Mouse (Mus musculus) lung, embryonic 14.5 days (tissue): ENCODE measurements at regions not wholly inside any gene's neighbourhood (a gene's known extent, or its start where the extent isn't known, plus 50 kb on each side); places are given as distances from the start of the nearest gene placed in this dataset.

ENCODE experiments used
- ATAC-seq: fragments of 200-750 bp; cut with Nextera tagmentation; 2 replicates; pipeline ENCODE4 v1.8.0; 2017; ENCODE audit warnings: mild to moderate bottlenecking, moderate TSS enrichment, moderate library complexity; ENCODE audit not compliant: insufficient read depth
- DNase-seq: peaks from one replicate; pipeline ENCODE4 v3.0.0-alpha.2; 2015
- H3K27ac ChIP-seq: fragments of 300-500 bp; sonication (generic); 2 replicates; pipeline ENCODE4 v1.5.1; 2014; ENCODE audit warnings: low read depth, mild to moderate bottlenecking, moderate library complexity
- H3K27me3 ChIP-seq: fragments of 300-500 bp; sonication (generic); 2 replicates; pipeline ENCODE4 v1.6.1; 2014; ENCODE audit warnings: low read length, control low read depth; ENCODE audit not compliant: insufficient read depth
- H3K36me3 ChIP-seq: fragments of 300-500 bp; sonication (generic); 2 replicates; pipeline ENCODE4 v1.6.1; 2014; ENCODE audit warnings: control low read depth; ENCODE audit not compliant: insufficient read depth
- H3K4me1 ChIP-seq: fragments of 300-500 bp; sonication (generic); 2 replicates; pipeline ENCODE4 v1.6.1; 2014; ENCODE audit warnings: antibody characterized with exemption, control low read depth; ENCODE audit not compliant: insufficient read depth
- H3K4me2 ChIP-seq: fragments of 300-500 bp; sonication (generic); 2 replicates; pipeline ENCODE4 v1.6.1; 2014; ENCODE audit warnings: mild to moderate bottlenecking
- H3K4me3 ChIP-seq: fragments of 300-500 bp; sonication (generic); 2 replicates; pipeline ENCODE4 v1.5.1; 2014; ENCODE audit warnings: low read depth, low read length
- H3K9ac ChIP-seq: fragments of 300-500 bp; sonication (generic); 2 replicates; pipeline ENCODE4 v1.6.1; 2014
- H3K9me3 ChIP-seq: fragments of 300-500 bp; sonication (generic); 2 replicates; pipeline ENCODE4 v1.6.1; 2016; ENCODE audit warnings: low read depth, low read length, control low read depth
- CTCF ChIP-seq: IDR thresholded peaks from 2 replicates; pipeline ENCODE4 v1.5.1; 2016; ENCODE audit warnings: antibody characterized with exemption, low read depth
- WGBS: fragments of 180-500 bp; shearing (Covaris S2); extraction: QIAGEN DNeasy Blood & Tissue Kit; methylation state at CpG from one replicate; pipeline ENCODE4 v1.1.7; 2014; 5-methylcytosine and 5-hydroxymethylcytosine counted together

DNA sequence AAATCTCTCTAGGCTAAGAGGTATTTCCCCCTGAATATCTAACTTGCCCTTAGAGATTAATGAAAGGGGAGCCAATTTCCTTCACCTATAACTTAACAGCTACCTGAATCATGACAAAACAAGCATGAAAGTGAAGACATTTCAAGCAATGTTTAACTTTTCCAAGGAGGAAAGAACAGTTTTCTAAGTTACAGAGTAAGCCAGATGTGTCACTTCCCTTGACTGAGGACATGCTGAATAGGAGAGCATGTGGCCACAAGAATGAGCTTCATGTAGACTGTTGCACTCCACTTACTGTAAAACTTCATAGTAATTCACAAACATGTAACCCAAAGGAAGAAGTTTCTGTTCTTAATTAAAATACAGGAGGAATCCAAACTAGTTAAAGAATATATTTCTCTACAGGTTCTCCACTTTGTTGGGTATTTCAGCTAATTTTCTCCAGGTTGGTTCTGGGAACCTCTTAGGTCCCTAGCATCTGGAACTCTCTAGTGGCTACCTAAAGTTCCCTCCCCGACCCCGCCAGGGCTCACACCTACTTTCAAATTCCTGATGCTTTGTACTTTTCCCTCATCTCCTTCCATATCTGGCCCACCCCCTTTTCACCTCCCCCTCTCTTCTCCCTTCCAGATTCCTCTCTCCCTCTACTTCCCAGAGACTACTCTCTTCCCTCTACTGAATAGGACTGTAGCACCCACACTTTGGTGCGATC, 142.0 kb upstream of the Tyrp1 start:
- no peak overlapping the region for H3K9ac ChIP-seq
- no peaks in the 10 kb centered on the region for H3K36me3 ChIP-seq
- H3K9me3 ChIP-seq: no peaks in the 10 kb centered on the region
- H3K27me3 ChIP-seq: no peaks in the 10 kb centered on the region
- no peak overlapping the region for H3K4me3 ChIP-seq
- H3K4me1 ChIP-seq: no peaks in the 10 kb centered on the region
- WGBS: 88% methylated on average over 3 of the region's 3 CpGs
- H3K27ac ChIP-seq: no peak overlapping the region
- ATAC-seq: no peak
- H3K4me2 ChIP-seq: no peak overlapping the region
- TF ChIP-seq CTCF: no peak
- DNase-seq: no peak

DNA sequence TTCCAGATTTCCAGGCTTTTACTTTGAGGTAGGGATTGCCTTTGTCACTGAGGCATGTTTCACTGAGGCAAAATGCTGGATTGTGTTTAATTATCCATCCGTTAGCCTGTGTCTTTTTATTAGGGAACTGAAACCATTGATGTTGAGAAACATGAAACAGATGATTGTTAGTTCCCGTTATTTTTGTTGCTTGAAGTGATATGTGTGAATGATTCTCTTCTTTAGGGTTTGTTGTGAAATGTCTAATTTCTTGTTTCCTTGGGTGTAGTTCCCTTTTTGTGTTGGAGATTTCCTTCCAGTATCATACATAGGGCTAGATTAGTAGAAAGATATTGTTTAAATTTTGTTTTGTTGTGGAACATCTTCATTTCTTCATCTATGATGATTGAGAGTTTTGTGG, 121.2 kb upstream of the Tyrp1 start:
- DNase-seq: no peak
- H3K27me3 ChIP-seq: no peaks in the 10 kb centered on the region
- no peak overlapping the region for H3K27ac ChIP-seq
- no peak for TF ChIP-seq CTCF
- no peaks in the 10 kb centered on the region for H3K36me3 ChIP-seq
- no peaks in the 10 kb centered on the region for H3K9me3 ChIP-seq
- H3K4me1 ChIP-seq: no peaks in the 10 kb centered on the region
- 82% methylated on average over 2 of the region's 2 CpGs for WGBS
- H3K9ac ChIP-seq: no peak overlapping the region
- ATAC-seq: no peak
- H3K4me3 ChIP-seq: no peak overlapping the region
- no peak overlapping the region for H3K4me2 ChIP-seq

DNA sequence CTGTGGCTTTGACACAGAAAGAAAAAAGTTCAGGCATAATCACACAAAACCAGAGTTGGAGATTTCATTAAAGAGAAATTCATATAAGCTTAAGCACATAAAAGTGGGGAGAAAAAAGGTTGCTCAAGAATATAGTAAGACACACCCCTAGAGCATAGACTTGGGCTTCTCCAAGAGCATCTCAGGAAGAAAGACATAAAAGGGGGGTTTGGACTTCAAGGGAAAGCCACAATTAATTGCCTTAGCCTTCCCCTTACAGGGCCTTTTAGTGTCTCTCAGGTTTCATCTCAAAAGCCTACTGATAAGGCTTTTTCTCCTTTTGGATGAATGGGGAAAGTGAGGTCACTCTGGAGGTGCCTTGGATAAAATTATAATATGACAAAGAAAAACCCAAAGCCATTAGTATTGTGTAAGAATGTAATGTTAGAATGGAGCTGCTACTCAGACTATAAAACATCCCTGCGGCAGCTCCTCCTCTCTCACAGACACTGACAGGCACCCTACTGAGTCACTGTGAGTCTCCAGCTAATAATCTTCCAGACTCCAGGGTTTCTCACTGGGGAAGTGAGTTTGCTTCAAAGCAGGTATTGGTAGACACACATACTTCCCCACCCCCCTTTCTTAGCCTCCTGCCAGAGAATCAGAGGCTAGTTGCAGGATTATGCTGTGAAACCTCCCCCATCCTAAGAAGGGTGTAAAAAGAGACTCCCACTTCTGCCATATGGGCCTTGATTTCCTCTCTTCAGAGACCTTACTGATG, 88.8 kb upstream of the Tyrp1 start:
- Histone ChIP-seq H3K9me3 (no peaks in the 10 kb centered on the region), H3K27ac (no peak overlapping the region), H3K4me3 (no peak overlapping the region), H3K4me1 (no peaks in the 10 kb centered on the region), H3K9ac (no peak overlapping the region), H3K36me3 (no peaks in the 10 kb centered on the region), H3K27me3 (no peaks in the 10 kb centered on the region), H3K4me2 (no peak overlapping the region)
- DNase-seq (no peak), ATAC-seq (no peak)
- TF ChIP-seq CTCF: no peak
- WGBS: 38% methylated on average over 1 of the region's 1 CpGs

DNA sequence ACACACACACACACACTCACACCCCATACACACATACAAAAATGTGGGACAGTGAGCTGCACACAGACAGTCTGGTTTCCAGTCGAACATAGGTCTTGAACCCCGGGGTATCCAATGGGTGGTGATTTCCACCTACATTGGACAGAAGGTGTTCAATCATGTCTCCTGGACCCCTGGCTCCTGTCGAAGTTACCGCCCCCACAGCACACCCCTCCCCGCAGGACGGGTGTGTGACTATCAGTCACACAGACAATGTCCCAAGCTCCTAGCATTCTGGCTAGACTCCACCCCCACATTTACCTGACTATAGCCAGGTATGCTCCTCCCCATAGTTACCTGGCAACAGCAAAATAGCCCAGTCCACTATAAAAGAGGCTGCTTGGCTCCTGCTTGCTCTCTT, 81.7 kb upstream of the Tyrp1 start:
- Histone ChIP-seq H3K4me2 (no peak overlapping the region), H3K27ac (no peak overlapping the region), H3K4me3 (no peak overlapping the region), H3K27me3 (no peaks in the 10 kb centered on the region), H3K4me1 (no peaks in the 10 kb centered on the region), H3K36me3 (no peaks in the 10 kb centered on the region), H3K9me3 (no peaks in the 10 kb centered on the region), H3K9ac (no peak overlapping the region)
- TF ChIP-seq CTCF: no peak
- 68% methylated on average over 6 of the region's 6 CpGs for WGBS
- DNase-seq (no peak), ATAC-seq (no peak)

DNA sequence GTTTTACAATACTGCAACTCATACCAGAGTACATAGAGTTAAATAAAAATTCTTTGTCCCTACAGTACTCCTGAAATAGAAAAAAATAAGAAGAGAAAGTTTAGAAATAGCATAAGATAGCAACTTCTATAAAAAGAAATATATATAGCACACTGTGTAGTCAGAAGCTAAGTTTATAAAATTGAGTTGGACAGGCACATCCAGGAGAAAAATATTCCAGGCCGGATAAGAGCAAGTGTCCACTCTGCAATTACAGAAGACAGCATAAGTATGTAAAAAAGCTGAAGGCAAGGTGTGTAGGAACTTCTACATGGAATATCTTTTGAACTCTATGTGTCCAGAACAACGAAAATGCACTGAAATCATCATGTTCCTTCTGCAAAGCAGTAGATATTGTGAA, 77.8 kb upstream of the Tyrp1 start:
- TF ChIP-seq CTCF: no peak
- DNase-seq (no peak), ATAC-seq (no peak)
- Histone ChIP-seq H3K27me3 (no peaks in the 10 kb centered on the region), H3K4me1 (no peaks in the 10 kb centered on the region), H3K27ac (no peak overlapping the region), H3K4me3 (no peak overlapping the region), H3K4me2 (no peak overlapping the region), H3K9me3 (no peaks in the 10 kb centered on the region), H3K36me3 (no peaks in the 10 kb centered on the region), H3K9ac (no peak overlapping the region)
- WGBS: 72% methylated on average over 2 of the region's 2 CpGs

DNA sequence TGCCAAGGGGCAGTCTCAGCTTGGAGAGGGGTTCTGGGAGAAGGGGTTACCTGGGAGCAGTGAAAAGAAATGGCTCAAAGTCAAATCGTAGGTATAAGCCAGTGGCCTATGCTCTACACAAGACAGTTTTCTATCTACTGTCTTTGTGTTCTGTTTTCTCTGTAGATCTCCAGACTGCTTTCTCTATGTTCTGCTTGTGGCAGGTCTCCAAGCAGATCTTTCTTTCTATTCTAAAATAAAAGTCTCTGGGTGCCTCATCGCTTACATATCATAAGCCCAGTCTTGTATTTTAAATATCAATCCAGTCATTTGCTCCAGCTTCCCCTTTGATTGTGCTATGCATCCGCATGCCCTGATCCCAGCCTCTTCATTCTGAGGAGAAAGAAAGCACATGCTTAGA, 69.9 kb upstream of the Tyrp1 start:
- WGBS: 83% methylated on average over 3 of the region's 3 CpGs
- H3K4me1 ChIP-seq: no peaks in the 10 kb centered on the region
- H3K27me3 ChIP-seq: no peaks in the 10 kb centered on the region
- H3K4me2 ChIP-seq: no peak overlapping the region
- no peak for TF ChIP-seq CTCF
- no peaks in the 10 kb centered on the region for H3K9me3 ChIP-seq
- no peak overlapping the region for H3K27ac ChIP-seq
- no peaks in the 10 kb centered on the region for H3K36me3 ChIP-seq
- H3K4me3 ChIP-seq: no peak overlapping the region
- ATAC-seq: no peak
- H3K9ac ChIP-seq: no peak overlapping the region
- DNase-seq: no peak

DNA sequence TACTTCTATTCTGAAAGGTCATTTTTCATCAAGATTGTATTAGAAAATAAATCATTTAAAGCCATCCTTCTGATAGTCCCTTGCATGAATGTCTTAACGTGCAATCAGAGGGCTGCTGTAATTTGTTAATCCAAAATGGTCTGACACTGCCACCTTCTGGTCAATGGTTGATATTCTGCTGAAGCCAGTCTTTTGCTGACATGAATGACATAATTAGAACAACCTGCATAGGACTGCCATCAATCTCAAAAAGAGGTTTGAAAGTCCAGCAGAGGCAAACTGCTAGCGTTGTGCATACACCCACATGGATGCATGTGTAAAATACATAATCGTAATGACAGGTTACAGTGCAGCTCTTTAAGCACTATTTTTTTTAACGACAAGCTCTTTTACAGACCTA, 68.1 kb upstream of the Tyrp1 start:
- Histone ChIP-seq H3K4me3 (no peak overlapping the region), H3K9ac (no peak overlapping the region), H3K27me3 (no peaks in the 10 kb centered on the region), H3K4me1 (no peaks in the 10 kb centered on the region), H3K4me2 (no peak overlapping the region), H3K9me3 (no peaks in the 10 kb centered on the region), H3K27ac (no peak overlapping the region), H3K36me3 (no peaks in the 10 kb centered on the region)
- peak; percentile 78 for TF ChIP-seq CTCF
- ATAC-seq: peak; percentile 56; the same call in 1 of the 2 replicates
- DNase-seq: peak; percentile 87
- WGBS: 38% methylated on average over 4 of the region's 4 CpGs
